Mouse (Mus musculus) forelimb bud, embryonic 11.5 days (tissue): ENCODE data around the gene Rpap3.

Source experiments
- DNase-seq: peaks from one replicate; pipeline ENCODE4 v3.0.0-alpha.2; 2012; ENCODE audit warnings: low read depth, low spot score

The Rpap3 gene

GRCm38 (mm10) chr15:97648176-97648575 is 57.4 kb downstream of the Rpap3 start:
- DNase-seq, result no peak

- no peak for DNase-seq
Observed at GRCm38 (mm10) chr15:97646426-97646825, 59.2 kb downstream of the Rpap3 start.

- DNase-seq, result no peak
Observed at GRCm38 (mm10) chr15:97643986-97644385, 61.6 kb downstream of the Rpap3 start.
